Mouse (Mus musculus) midbrain, postnatal 0 days (tissue): ENCODE data around the gene Jakmip3. TPM values are rescaled to one million over a fixed set of nuclear protein-coding genes. Genes with fewer than 3 reads are reported as not detected.

Experiments
- ATAC-seq: fragments of 200-750 bp; cut with Nextera tagmentation; 2 replicates; pipeline ENCODE4 v1.8.0; 2017; ENCODE audit warnings: moderate number of reproducible peaks, mild to moderate bottlenecking, moderate TSS enrichment, moderate library complexity; ENCODE audit not compliant: low FRiP score
- DNase-seq: peaks from one replicate; pipeline ENCODE4 v3.0.0-alpha.2; 2015; ENCODE audit warnings: low spot score
- H3K27ac ChIP-seq: fragments of 300-500 bp; sonication (generic); 2 replicates; pipeline ENCODE4 v1.5.1; 2014; ENCODE audit warnings: low read depth, mild to moderate bottlenecking, low read length, mixed read lengths
- H3K27me3 ChIP-seq: fragments of 300-500 bp; sonication (generic); 2 replicates; pipeline ENCODE4 v1.6.1; 2014; ENCODE audit warnings: low read length, control low read depth, mixed read lengths; ENCODE audit not compliant: insufficient read depth
- H3K36me3 ChIP-seq: fragments of 300-500 bp; sonication (generic); 2 replicates; pipeline ENCODE4 v1.6.1; 2014; ENCODE audit warnings: low read length, control low read depth, mixed read lengths; ENCODE audit not compliant: insufficient read depth
- H3K4me1 ChIP-seq: fragments of 300-500 bp; sonication (generic); 2 replicates; pipeline ENCODE4 v1.6.1; 2014; ENCODE audit warnings: mild to moderate bottlenecking, control low read depth, antibody characterized with exemption, low read length, mixed read lengths; ENCODE audit not compliant: insufficient read depth
- H3K4me2 ChIP-seq: fragments of 300-500 bp; sonication (generic); 2 replicates; pipeline ENCODE4 v1.6.1; 2014; ENCODE audit warnings: low read depth, mild to moderate bottlenecking, low read length, mixed read lengths; ENCODE audit not compliant: poor library complexity, severe bottlenecking
- H3K4me3 ChIP-seq: fragments of 300-500 bp; sonication (generic); 2 replicates; pipeline ENCODE4 v1.5.1; 2014; ENCODE audit warnings: low read depth, mild to moderate bottlenecking, low read length, moderate library complexity
- H3K9ac ChIP-seq: fragments of 300-500 bp; sonication (generic); replicated peaks from 2 replicates; pipeline ENCODE4 v1.6.1; 2014; ENCODE audit warnings: mild to moderate bottlenecking, low read length, moderate library complexity, mixed read lengths; ENCODE audit not compliant: poor library complexity, severe bottlenecking
- H3K9me3 ChIP-seq: fragments of 300-500 bp; sonication (generic); 2 replicates; pipeline ENCODE4 v1.6.1; 2016; ENCODE audit warnings: low read length, control low read depth
- CTCF ChIP-seq: IDR thresholded peaks from 2 replicates; pipeline ENCODE4 v1.5.1; 2016; ENCODE audit warnings: antibody characterized with exemption, mild to moderate bottlenecking
- WGBS: fragments of 180-500 bp; shearing (Covaris S2); extraction: QIAGEN DNeasy Blood & Tissue Kit; methylation state at CpG from one replicate; pipeline ENCODE4 v1.1.7; 2014; 5-methylcytosine and 5-hydroxymethylcytosine counted together
- polyA plus RNA-seq: library from polyadenylated mRNA; unstranded; fragments of >200 nt; fragmentation: Nextera tagmentation; extraction: Ambion mirVana; gene quantifications from 2 replicates; pipeline ENCODE4 v1.2.1, GENCODE M21; 2015
- total RNA-seq: library from RNA; depleted of rRNA; stranded (reverse); fragments of >200 nt; gene quantifications from 2 replicates; pipeline ENCODE4 v1.2.3, GENCODE M21; 2014

The Jakmip3 gene
- total and polyA plus RNA-seq, 2 experiments from 2014 or later: 8.5 to 19.6 TPM

- no peak for TF ChIP-seq CTCF
- no peak overlapping the region for H3K9ac ChIP-seq
- no peak overlapping the region for H3K4me2 ChIP-seq
- H3K27me3 ChIP-seq: no peaks in the 10 kb centered on the region
- no peaks in the 10 kb centered on the region for H3K36me3 ChIP-seq
- H3K4me3 ChIP-seq: no peak overlapping the region
- no peaks in the 10 kb centered on the region for H3K9me3 ChIP-seq
- H3K4me1 ChIP-seq: no peaks in the 10 kb centered on the region
- 9% methylated on average over 6 of the region's 6 CpGs for WGBS
- peak; percentile 33 for DNase-seq
- no peak overlapping the region for H3K27ac ChIP-seq
- no peak for ATAC-seq
These were observed 133.7 kb downstream of the Jakmip3 start for GRCm38 (mm10) chr7:139074189-139074588.

- H3K4me2 ChIP-seq: no peak overlapping the region
- H3K27me3 ChIP-seq: no peaks in the 10 kb centered on the region
- H3K4me3 ChIP-seq: no peak overlapping the region
- no peak for DNase-seq
- TF ChIP-seq CTCF: no peak
- ATAC-seq: no peak
- no peak overlapping the region for H3K27ac ChIP-seq
- no peaks in the 10 kb centered on the region for H3K36me3 ChIP-seq
- 22% methylated on average over 14 of the region's 14 CpGs for WGBS
- no peaks in the 10 kb centered on the region for H3K4me1 ChIP-seq
- no peaks in the 10 kb centered on the region for H3K9me3 ChIP-seq
- H3K9ac ChIP-seq: no peak overlapping the region
These were observed 134.7 kb downstream of the Jakmip3 start for GRCm38 (mm10) chr7:139075054-139075794.

GRCm38 (mm10) chr7:139077283-139077682, 136.8 kb downstream of the Jakmip3 start:
- Histone ChIP-seq H3K27me3 (no peaks in the 10 kb centered on the region), H3K9ac (no peak overlapping the region), H3K4me1 (no peaks in the 10 kb centered on the region), H3K4me3 (no peak overlapping the region), H3K4me2 (no peak overlapping the region), H3K27ac (no peak overlapping the region), H3K9me3 (no peaks in the 10 kb centered on the region), H3K36me3 (no peaks in the 10 kb centered on the region)
- no peak for TF ChIP-seq CTCF
- ATAC-seq (no peak), DNase-seq (peak; percentile 49)
- 15% methylated on average over 7 of the region's 7 CpGs for WGBS

- 55% methylated on average over 6 of the region's 6 CpGs for WGBS
- no peak overlapping the region for H3K27ac ChIP-seq
These were observed 137.7 kb downstream of the Jakmip3 start for GRCm38 (mm10) chr7:139078181-139078580.

GRCm38 (mm10) chr7:139079141-139079540, 138.6 kb downstream of the Jakmip3 start:
- no peaks in the 10 kb centered on the region for H3K9me3 ChIP-seq
- H3K27ac ChIP-seq: no peak overlapping the region
- no peak overlapping the region for H3K4me3 ChIP-seq
- no peaks in the 10 kb centered on the region for H3K4me1 ChIP-seq
- no peak for TF ChIP-seq CTCF
- WGBS: 72% methylated on average over 7 of the region's 7 CpGs
- ATAC-seq (no peak), DNase-seq (no peak)
- H3K36me3 ChIP-seq: no peaks in the 10 kb centered on the region; the same call in 1 of the 2 replicates
- no peak overlapping the region for H3K9ac ChIP-seq
- H3K27me3 ChIP-seq: no peaks in the 10 kb centered on the region
- no peak overlapping the region for H3K4me2 ChIP-seq

More at GRCm38 (mm10) chr7:139078181-139078580, 137.7 kb downstream of the Jakmip3 start:
- H3K4me3 ChIP-seq: no peak overlapping the region
- H3K4me2 ChIP-seq: no peak overlapping the region
- H3K4me1 ChIP-seq: no peaks in the 10 kb centered on the region
- H3K27me3 ChIP-seq: no peaks in the 10 kb centered on the region
- H3K9me3 ChIP-seq: no peaks in the 10 kb centered on the region
- ATAC-seq: no peak
- no peak overlapping the region for H3K9ac ChIP-seq
- DNase-seq: peak; percentile 56
- no peaks in the 10 kb centered on the region; the same call in 1 of the 2 replicates for H3K36me3 ChIP-seq
- no peak for TF ChIP-seq CTCF

- Histone ChIP-seq H3K27me3 (no peaks in the 10 kb centered on the region), H3K4me2 (no peak overlapping the region), H3K9me3 (no peaks in the 10 kb centered on the region), H3K4me1 (no peaks in the 10 kb centered on the region), H3K27ac (no peak overlapping the region), H3K36me3 (no peaks in the 10 kb centered on the region; the same call in 1 of the 2 replicates), H3K4me3 (no peak overlapping the region), H3K9ac (no peak overlapping the region)
- ATAC-seq (no peak), DNase-seq (no peak)
- TF ChIP-seq CTCF: peak; percentile 75
- 71% methylated on average over 4 of the region's 4 CpGs for WGBS
These were observed 140.2 kb downstream of the Jakmip3 start for GRCm38 (mm10) chr7:139080714-139081113.
